Mouse (Mus musculus) liver, embryonic 15.5 days (tissue): Measurements from ENCODE around the gene Pnpo. TPM values are rescaled to one million over a fixed set of nuclear protein-coding genes. Genes with fewer than 3 reads are reported as not detected.
A peak's percentile ranks its signal among the peaks of the same experiment; 100 is the strongest.

ENCODE experiments used
- ATAC-seq: fragments of 200-750 bp; cut with Nextera tagmentation; 2 replicates; pipeline ENCODE4 v1.8.0; 2017; ENCODE audit warnings: moderate number of reproducible peaks, mild to moderate bottlenecking, moderate library complexity; ENCODE audit not compliant: insufficient read depth
- H3K27ac ChIP-seq: fragments of 300-500 bp; sonication (generic); replicated peaks from 2 replicates; pipeline ENCODE4 v1.5.1; 2015; ENCODE audit warnings: mild to moderate bottlenecking, inconsistent platforms
- H3K27me3 ChIP-seq: fragments of 300-500 bp; sonication (generic); 2 replicates; pipeline ENCODE4 v1.6.1; 2015; ENCODE audit warnings: mild to moderate bottlenecking, inconsistent platforms
- H3K36me3 ChIP-seq: fragments of 300-500 bp; sonication (generic); replicated peaks from 2 replicates; pipeline ENCODE4 v1.6.1; 2015; ENCODE audit warnings: moderate library complexity, mild to moderate bottlenecking, inconsistent platforms
- H3K4me1 ChIP-seq: fragments of 300-500 bp; sonication (generic); replicated peaks from 2 replicates; pipeline ENCODE4 v1.6.1; 2015; ENCODE audit warnings: inconsistent platforms
- H3K4me2 ChIP-seq: fragments of 300-500 bp; sonication (generic); 2 replicates; pipeline ENCODE4 v1.6.1; 2015; ENCODE audit warnings: moderate library complexity, mild to moderate bottlenecking, inconsistent platforms
- H3K4me3 ChIP-seq: fragments of 300-500 bp; sonication (generic); replicated peaks from 2 replicates; pipeline ENCODE4 v1.5.1; 2015; ENCODE audit warnings: mild to moderate bottlenecking, inconsistent platforms
- H3K9ac ChIP-seq: fragments of 300-500 bp; sonication (generic); 2 replicates; pipeline ENCODE4 v1.6.1; 2015; ENCODE audit warnings: moderate library complexity, mild to moderate bottlenecking, inconsistent platforms
- H3K9me3 ChIP-seq: fragments of 300-500 bp; sonication (generic); replicated peaks from 2 replicates; pipeline ENCODE4 v1.6.1; 2016; ENCODE audit warnings: inconsistent platforms
- WGBS: fragments of 180-500 bp; shearing (Covaris S2); methylation state at CpG from one replicate; pipeline ENCODE4 v1.1.7; 2015; ENCODE audit warnings: mixed read lengths; ENCODE audit not compliant: insufficient replicate concordance; 5-methylcytosine and 5-hydroxymethylcytosine counted together
- polyA plus RNA-seq: library from polyadenylated mRNA; unstranded; fragments of >200 nt; fragmentation: Nextera tagmentation; extraction: Ambion mirVana; gene quantifications from 2 replicates; pipeline ENCODE4 v1.2.1, GENCODE M21; 2015

Pnpo gene
- polyA plus RNA-seq, 1 experiment from 2014 or later = 719 TPM

GRCm38 (mm10) chr11:96919003-96919402, 24.8 kb downstream of the Pnpo start:
- H3K4me1 ChIP-seq = peaks cover 64% of the 10 kb centered on the region
- WGBS = 32% methylated on average over 6 of the region's 6 CpGs
- peak overlapping the region; percentile 35 for H3K4me2 ChIP-seq
- H3K36me3 ChIP-seq = no peaks in the 10 kb centered on the region
- H3K27me3 ChIP-seq = no peaks in the 10 kb centered on the region
- 0 out of 2 replicates have a peak, but pooled peaks have one; percentile 9 for ATAC-seq
- H3K9ac ChIP-seq = peak overlapping the region; percentile 35; the same call in 1 of the 2 replicates
- H3K4me3 ChIP-seq = no peak overlapping the region
- peak overlapping the region; percentile 97 for H3K27ac ChIP-seq
- no peaks in the 10 kb centered on the region for H3K9me3 ChIP-seq

DNA sequence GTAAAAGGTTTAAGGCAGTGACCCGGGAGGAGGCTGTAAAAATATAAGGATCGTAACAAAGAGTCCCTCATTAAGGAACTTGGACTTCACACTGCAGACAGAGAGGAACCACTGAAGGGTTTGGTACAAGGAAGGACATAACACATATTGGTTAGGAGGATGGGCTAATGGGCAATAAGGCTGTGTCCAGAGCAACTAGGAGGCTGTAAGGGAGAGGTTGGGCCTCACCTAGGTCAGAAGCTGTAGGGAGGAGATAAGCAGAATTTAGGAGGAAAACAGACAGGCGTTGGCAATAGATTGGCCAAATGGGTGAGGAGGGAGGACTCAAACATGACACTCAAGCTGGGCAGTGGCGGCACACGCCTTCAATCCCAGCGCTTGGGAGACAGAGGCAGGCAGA, 26.4 kb downstream of the Pnpo start:
- WGBS = 33% methylated on average over 6 of the region's 6 CpGs
- peak; percentile 81 for ATAC-seq
- peak overlapping the region; percentile 64 for H3K9ac ChIP-seq
- H3K4me2 ChIP-seq = peak overlapping the region; percentile 66
- H3K4me3 ChIP-seq = peak overlapping the region; percentile 25; the same call in 1 of the 2 replicates
- peak overlapping the region; percentile 97 for H3K27ac ChIP-seq
- peaks cover 66% of the 10 kb centered on the region for H3K4me1 ChIP-seq
- H3K36me3 ChIP-seq = no peaks in the 10 kb centered on the region
- H3K9me3 ChIP-seq = no peaks in the 10 kb centered on the region
- H3K27me3 ChIP-seq = no peaks in the 10 kb centered on the region

DNA sequence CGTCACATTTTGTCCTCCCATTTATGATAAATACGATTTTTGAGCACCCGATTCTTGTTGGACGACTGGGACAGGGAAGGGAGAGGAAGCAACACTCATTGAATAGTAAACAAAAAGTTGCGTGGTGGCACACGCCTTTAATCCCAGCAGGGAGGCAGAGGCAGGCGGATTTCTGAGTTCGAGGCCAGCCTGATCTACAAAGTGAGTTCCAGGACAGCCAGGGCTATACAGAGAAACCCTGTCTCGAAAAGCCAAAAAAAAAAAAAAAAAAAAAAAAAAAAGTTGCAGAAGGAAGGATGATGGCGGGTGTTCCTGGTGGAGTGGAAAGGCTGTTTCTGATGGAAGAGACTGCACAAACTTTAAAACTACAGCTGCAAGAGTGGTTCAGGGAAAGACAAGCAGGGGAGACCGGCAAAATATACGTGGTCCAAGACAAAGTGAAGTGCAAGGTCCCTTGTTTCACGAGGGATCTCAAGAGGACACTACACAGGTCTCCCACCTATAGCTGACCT, 26.8 kb downstream of the Pnpo start:
- Histone ChIP-seq H3K4me1 (peaks cover 66% of the 10 kb centered on the region), H3K9me3 (no peaks in the 10 kb centered on the region), H3K27me3 (no peaks in the 10 kb centered on the region), H3K27ac (peak overlapping the region; percentile 97), H3K9ac (peak overlapping the region; percentile 64), H3K36me3 (0 out of 2 replicates have a peak, but pooled peaks cover 5% of the 10 kb centered on the region), H3K4me3 (peak overlapping the region; percentile 80), H3K4me2 (peak overlapping the region; percentile 66)
- 14% methylated on average over 13 of the region's 13 CpGs for WGBS
- ATAC-seq = peak; percentile 4

- Histone ChIP-seq H3K4me3 (peak within 1 kb of the TSS; percentile 80), H3K4me2 (peak within 1 kb of the TSS; percentile 92), H3K9me3 (no peaks in the 10 kb centered on the region), H3K27ac (peak within 1 kb of the TSS; percentile 97), H3K36me3 (peaks cover 10% of the 10 kb centered on the region), H3K4me1 (peaks cover 64% of the 10 kb centered on the region), H3K9ac (peak within 1 kb of the TSS; percentile 78), H3K27me3 (no peaks in the 10 kb centered on the region)
- peak; percentile 78 for ATAC-seq
- WGBS = under 1% methylated on average over 55 of the region's 55 CpGs
Observed at GRCm38 (mm10) chr11:96916044-96916884, 27.5 kb downstream of the Pnpo start, which contains the start of gene Cdk5rap3. Gene Cdk5rap3 (minus strand): TSS chr11:96916496.

GRCm38 (mm10) chr11:96912682-96913081, 31.1 kb downstream of the Pnpo start:
- ATAC-seq = no peak
- Histone ChIP-seq H3K4me1 (peaks cover 40% of the 10 kb centered on the region), H3K4me2 (no peak overlapping the region), H3K9ac (no peak overlapping the region), H3K9me3 (no peaks in the 10 kb centered on the region), H3K4me3 (no peak overlapping the region), H3K36me3 (peaks cover 39% of the 10 kb centered on the region), H3K27ac (no peak overlapping the region), H3K27me3 (no peaks in the 10 kb centered on the region)
- WGBS = 56% methylated on average over 11 of the region's 11 CpGs

GRCm38 (mm10) chr11:96910003-96910402, 33.8 kb downstream of the Pnpo start:
- Histone ChIP-seq H3K4me1 (peaks cover 28% of the 10 kb centered on the region), H3K27ac (no peak overlapping the region), H3K36me3 (peaks cover 52% of the 10 kb centered on the region), H3K9me3 (no peaks in the 10 kb centered on the region), H3K4me2 (no peak overlapping the region), H3K9ac (no peak overlapping the region), H3K27me3 (no peaks in the 10 kb centered on the region; the same call in 1 of the 2 replicates), H3K4me3 (no peak overlapping the region)
- WGBS = 27% methylated on average over 7 of the region's 7 CpGs
- peak; percentile 15; the same call in 1 of the 2 replicates for ATAC-seq

DNA sequence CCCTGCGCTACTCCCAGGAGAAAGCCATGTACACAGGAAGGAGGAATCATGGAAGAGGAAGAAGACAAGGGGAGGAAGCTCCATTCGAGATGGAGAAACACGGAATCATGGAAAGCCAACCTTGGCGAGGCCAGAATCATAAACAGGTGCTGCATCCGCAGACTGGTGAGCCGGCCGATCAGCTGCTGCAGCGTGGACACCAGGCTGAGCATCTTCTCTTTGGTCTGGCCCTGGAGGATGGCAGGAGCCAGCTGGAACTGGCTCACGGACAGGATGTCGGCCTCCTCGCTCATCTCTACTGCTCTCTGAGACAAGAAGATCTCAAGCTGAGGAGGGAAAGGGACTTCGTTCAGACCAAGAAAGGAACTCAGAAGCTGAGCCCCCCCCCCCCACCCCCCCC, 35.2 kb downstream of the Pnpo start:
- H3K36me3 ChIP-seq = peaks cover 52% of the 10 kb centered on the region
- peaks cover 25% of the 10 kb centered on the region for H3K4me1 ChIP-seq
- no peaks in the 10 kb centered on the region for H3K9me3 ChIP-seq
- 82% methylated on average over 12 of the region's 12 CpGs for WGBS
- no peak overlapping the region for H3K9ac ChIP-seq
- no peak for ATAC-seq
- H3K27me3 ChIP-seq = no peaks in the 10 kb centered on the region; the same call in 1 of the 2 replicates
- no peak overlapping the region for H3K27ac ChIP-seq
- H3K4me3 ChIP-seq = no peak overlapping the region
- H3K4me2 ChIP-seq = no peak overlapping the region

DNA sequence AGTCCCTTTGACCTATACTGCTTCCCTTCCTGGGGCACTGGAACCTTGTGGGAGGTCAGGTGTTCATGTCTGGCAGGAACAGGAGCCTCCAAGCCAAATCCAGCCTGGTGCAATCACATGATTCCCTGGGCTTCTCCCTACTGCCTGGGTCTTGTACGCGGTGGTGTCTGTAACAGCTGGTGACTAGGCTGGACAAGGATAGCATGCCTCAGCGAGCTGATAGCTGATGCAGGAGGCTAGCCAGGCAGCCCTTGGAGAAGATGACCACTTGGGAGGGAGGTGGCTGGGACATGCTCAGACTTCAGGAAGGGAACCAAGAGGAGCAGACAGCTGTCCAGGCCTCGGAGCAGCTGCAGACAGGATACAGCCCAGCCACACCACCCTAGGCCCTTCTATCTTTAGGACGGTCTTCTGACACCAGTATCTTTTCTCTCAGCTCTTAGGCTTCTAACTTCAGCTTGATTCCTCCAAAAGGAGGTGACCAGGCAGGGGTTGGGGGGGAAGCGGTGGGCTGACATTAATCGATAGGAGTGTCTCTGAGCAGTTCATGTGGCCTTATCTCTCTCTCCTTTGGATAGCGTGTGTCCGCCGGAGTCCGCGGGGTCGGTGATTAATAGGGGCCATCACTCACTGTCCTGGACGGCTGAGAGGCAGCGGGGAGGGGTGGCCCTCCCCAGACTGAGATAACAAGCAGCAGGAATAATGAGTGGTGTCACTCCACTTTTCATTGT, 37.2 kb downstream of the Pnpo start:
- 39% methylated on average over 15 of the region's 15 CpGs for WGBS
- Histone ChIP-seq H3K36me3 (peaks cover 45% of the 10 kb centered on the region), H3K4me2 (no peak overlapping the region), H3K4me3 (no peak overlapping the region), H3K27me3 (peaks cover 5% of the 10 kb centered on the region; the same call in 1 of the 2 replicates), H3K4me1 (peaks cover 18% of the 10 kb centered on the region), H3K27ac (no peak overlapping the region), H3K9ac (no peak overlapping the region), H3K9me3 (no peaks in the 10 kb centered on the region)
- ATAC-seq = no peak

DNA sequence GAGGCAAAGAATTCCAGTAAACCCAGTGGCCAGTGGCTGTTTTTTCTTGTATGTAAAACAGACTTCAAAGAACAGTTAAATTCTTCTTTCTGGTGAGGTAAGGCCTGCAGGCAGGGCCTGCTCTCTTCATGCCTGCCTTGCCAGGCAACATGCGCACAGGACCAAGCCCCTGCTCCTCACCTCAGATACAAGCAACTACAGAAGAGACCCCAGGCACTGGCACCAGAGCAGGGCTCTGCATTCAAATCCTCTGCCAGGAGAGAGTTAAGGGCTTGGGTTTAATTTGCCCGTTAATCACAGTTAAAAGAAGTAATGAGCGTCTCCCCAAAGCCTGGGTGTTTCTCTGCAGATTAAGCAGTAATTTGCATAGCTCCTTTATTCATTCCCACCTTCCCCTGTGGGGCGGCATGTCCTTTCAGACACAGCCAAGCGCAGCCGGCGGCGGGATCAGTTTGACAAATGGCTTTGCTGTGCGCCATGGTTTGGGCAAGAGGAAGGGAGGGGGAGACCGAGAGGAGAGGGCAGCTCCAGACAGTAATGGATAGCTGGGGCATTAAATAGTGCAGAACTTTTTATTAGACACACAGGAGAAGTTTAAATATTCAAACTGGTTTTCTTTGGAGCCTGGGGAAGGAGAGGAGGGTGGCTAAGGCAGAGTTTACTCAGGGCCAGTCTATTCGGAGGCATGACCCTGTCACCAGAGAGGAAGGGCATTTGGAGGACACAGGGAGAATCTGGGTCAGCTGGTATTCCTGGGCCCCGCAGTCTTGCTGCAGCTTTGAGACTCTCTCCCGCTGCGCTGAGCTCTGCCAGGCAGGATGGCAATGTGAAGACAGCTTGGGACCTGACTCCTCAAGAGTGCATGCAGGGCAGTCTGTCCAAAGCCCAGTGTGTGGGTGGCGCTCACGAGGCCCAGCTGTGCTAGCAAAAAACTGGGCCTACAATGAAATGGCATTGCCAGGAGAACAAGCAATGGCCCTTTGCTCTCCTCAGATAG, 40.8 kb downstream of the Pnpo start:
- H3K36me3 ChIP-seq = peaks cover 15% of the 10 kb centered on the region
- no peak overlapping the region for H3K9ac ChIP-seq
- 48% methylated on average over 16 of the region's 16 CpGs for WGBS
- H3K4me1 ChIP-seq = peaks cover 10% of the 10 kb centered on the region; the same call in 1 of the 2 replicates
- H3K4me3 ChIP-seq = no peak overlapping the region
- H3K27ac ChIP-seq = no peak overlapping the region
- peaks cover 11% of the 10 kb centered on the region; the same call in 1 of the 2 replicates for H3K27me3 ChIP-seq
- ATAC-seq = no peak
- H3K9me3 ChIP-seq = no peaks in the 10 kb centered on the region
- no peak overlapping the region for H3K4me2 ChIP-seq

- no peak overlapping the region for H3K4me2 ChIP-seq
- 72% methylated on average over 9 of the region's 9 CpGs for WGBS
- H3K36me3 ChIP-seq = no peaks in the 10 kb centered on the region
- no peak overlapping the region for H3K27ac ChIP-seq
- H3K4me3 ChIP-seq = no peak overlapping the region
- H3K27me3 ChIP-seq = peaks cover 11% of the 10 kb centered on the region; the same call in 1 of the 2 replicates
- ATAC-seq = no peak
- H3K9ac ChIP-seq = no peak overlapping the region
- H3K4me1 ChIP-seq = no peaks in the 10 kb centered on the region
- H3K9me3 ChIP-seq = no peaks in the 10 kb centered on the region
Observed at GRCm38 (mm10) chr11:96901332-96901731, 42.5 kb downstream of the Pnpo start.
